Mouse (Mus musculus): ENCODE measurements around the gene Notch1.

DNA sequence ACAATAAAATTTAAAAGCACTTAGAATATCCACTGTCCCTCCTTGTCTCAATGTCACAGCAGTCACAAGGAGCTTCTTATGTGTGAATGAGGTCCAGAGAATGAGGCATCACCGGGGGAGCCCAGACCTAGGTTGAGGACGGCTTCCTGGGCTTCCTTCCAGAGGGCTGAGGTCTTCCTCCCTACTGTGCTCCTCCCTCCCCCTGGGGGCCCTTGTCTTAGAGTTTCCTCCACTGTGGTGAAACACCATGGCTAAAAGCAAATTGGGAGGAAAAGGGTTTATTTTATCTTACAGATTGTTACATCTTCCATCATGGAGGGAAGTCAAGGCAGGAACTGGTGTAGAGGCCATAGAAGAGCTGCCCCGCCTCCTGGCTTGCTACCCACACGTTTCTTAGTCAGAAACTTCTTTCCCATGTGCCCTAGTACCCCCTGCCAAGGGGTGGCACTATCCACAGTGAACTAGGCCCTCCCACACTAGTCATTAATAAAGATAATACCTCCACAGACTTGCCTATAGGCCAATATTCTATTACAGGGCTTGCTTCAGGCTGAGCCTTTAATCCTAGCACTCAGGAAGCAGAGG lies 12.8 kb upstream of the Notch1 start:
- TF ChIP-seq CTCF (IDR thresholded peaks at IDR 0.05) (no peak), EP300 (IDR thresholded peaks at IDR 0.05) (no peak)

Measured in lung, postnatal 0 days (tissue).